Mouse (Mus musculus) ES-Bruce4 (cell line): ENCODE measurements at regions not wholly inside any gene's neighbourhood (a gene's known extent, or its start where the extent isn't known, plus 50 kb on each side); places are given as distances from the start of the nearest gene placed in this dataset.

Source experiments
- H3K27ac ChIP-seq: 2 replicates; pipeline ENCODE4 v1.5.1; 2012; ENCODE audit warnings: low read length, inconsistent platforms; ENCODE audit not compliant: insufficient read depth
- H3K27me3 ChIP-seq: 2 replicates; pipeline ENCODE4 v1.6.1; 2012; ENCODE audit warnings: mild to moderate bottlenecking, low read length, inconsistent platforms; ENCODE audit not compliant: control insufficient read depth, poor library complexity, insufficient read depth, severe bottlenecking
- H3K36me3 ChIP-seq: 2 replicates; pipeline ENCODE4 v1.6.1; 2012; ENCODE audit warnings: inconsistent platforms, mild to moderate bottlenecking, low read length, moderate library complexity; ENCODE audit not compliant: control insufficient read depth, poor library complexity, insufficient read depth, severe bottlenecking
- H3K4me1 ChIP-seq: one replicate; pipeline ENCODE4 v1.8.1; 2011; ENCODE audit warnings: low read length; ENCODE audit not compliant: control insufficient read depth, insufficient read depth
- H3K4me3 ChIP-seq: 2 replicates; pipeline ENCODE4 v1.5.1; 2011; ENCODE audit warnings: low read depth, mild to moderate bottlenecking, low read length
- H3K9ac ChIP-seq: 2 replicates; pipeline ENCODE4 v1.6.1; 2012; ENCODE audit warnings: low read depth, mild to moderate bottlenecking, inconsistent platforms; ENCODE audit not compliant: poor library complexity, severe bottlenecking
- H3K9me3 ChIP-seq: replicated peaks from 2 replicates; pipeline ENCODE4 v1.6.1; 2012; ENCODE audit warnings: mild to moderate bottlenecking, low read length, inconsistent platforms; ENCODE audit not compliant: control insufficient read depth, poor library complexity, insufficient read depth, severe bottlenecking
- CTCF ChIP-seq: IDR thresholded peaks from one replicate; pipeline ENCODE4 v1.8.1; 2011; ENCODE audit warnings: low read depth, low read length
- EP300 ChIP-seq: IDR thresholded peaks from 2 replicates; pipeline ENCODE4 v1.6.1; 2011; ENCODE audit warnings: low read depth, low read length; ENCODE audit not compliant: insufficient read depth
- POLR2A ChIP-seq: IDR thresholded peaks from one replicate; pipeline ENCODE4 v1.8.1; 2011; ENCODE audit warnings: low read length; ENCODE audit not compliant: insufficient read depth

- Histone ChIP-seq H3K9ac (no peak overlapping the region), H3K4me1 (no peaks in the 10 kb centered on the region), H3K4me3 (no peak overlapping the region), H3K27ac (no peak overlapping the region), H3K27me3 (peaks cover 15% of the 10 kb centered on the region), H3K9me3 (no peaks in the 10 kb centered on the region), H3K36me3 (no peaks in the 10 kb centered on the region)
- TF ChIP-seq CTCF (no peak), EP300 (no peak), POLR2A (no peak)
Measured at GRCm38 (mm10) chr3:17795271-17796260, 152.6 kb upstream of the Cypt12 start.

- H3K4me1 ChIP-seq = no peaks in the 10 kb centered on the region
- no peak overlapping the region for H3K9ac ChIP-seq
- H3K27me3 ChIP-seq = peaks cover 15% of the 10 kb centered on the region
- H3K9me3 ChIP-seq = no peaks in the 10 kb centered on the region
- H3K4me3 ChIP-seq = no peak overlapping the region
- no peaks in the 10 kb centered on the region for H3K36me3 ChIP-seq
- no peak overlapping the region for H3K27ac ChIP-seq
- no peak for TF ChIP-seq CTCF
- TF ChIP-seq POLR2A = no peak
- TF ChIP-seq EP300 = no peak
Measured at GRCm38 (mm10) chr3:17796766-17797165, 151.4 kb upstream of the Cypt12 start.

- Histone ChIP-seq H3K4me3 (no peak overlapping the region), H3K9ac (no peak overlapping the region), H3K27me3 (peaks cover 12% of the 10 kb centered on the region), H3K9me3 (no peaks in the 10 kb centered on the region), H3K4me1 (no peaks in the 10 kb centered on the region), H3K36me3 (no peaks in the 10 kb centered on the region), H3K27ac (no peak overlapping the region)
- peak; percentile 75 for TF ChIP-seq CTCF
- no peak for TF ChIP-seq EP300
Measured at GRCm38 (mm10) chr3:17798399-17798798, 149.8 kb upstream of the Cypt12 start.

- peaks cover 12% of the 10 kb centered on the region for H3K27me3 ChIP-seq
- no peak for TF ChIP-seq POLR2A
- TF ChIP-seq CTCF = no peak
- TF ChIP-seq EP300 = no peak
- no peaks in the 10 kb centered on the region for H3K36me3 ChIP-seq
- H3K9ac ChIP-seq = no peak overlapping the region
- no peaks in the 10 kb centered on the region for H3K9me3 ChIP-seq
- no peak overlapping the region for H3K4me3 ChIP-seq
- H3K4me1 ChIP-seq = no peaks in the 10 kb centered on the region
- H3K27ac ChIP-seq = no peak overlapping the region
Measured at GRCm38 (mm10) chr3:17799120-17799519, 149.1 kb upstream of the Cypt12 start.

GRCm38 (mm10) chr3:17800810-17801209, 147.4 kb upstream of the Cypt12 start:
- Histone ChIP-seq H3K27ac (no peak overlapping the region), H3K36me3 (no peaks in the 10 kb centered on the region), H3K9ac (no peak overlapping the region), H3K4me3 (no peak overlapping the region), H3K4me1 (no peaks in the 10 kb centered on the region), H3K27me3 (peaks cover 6% of the 10 kb centered on the region; the same call in 1 of the 2 replicates), H3K9me3 (no peaks in the 10 kb centered on the region)
- TF ChIP-seq CTCF = no peak

DNA sequence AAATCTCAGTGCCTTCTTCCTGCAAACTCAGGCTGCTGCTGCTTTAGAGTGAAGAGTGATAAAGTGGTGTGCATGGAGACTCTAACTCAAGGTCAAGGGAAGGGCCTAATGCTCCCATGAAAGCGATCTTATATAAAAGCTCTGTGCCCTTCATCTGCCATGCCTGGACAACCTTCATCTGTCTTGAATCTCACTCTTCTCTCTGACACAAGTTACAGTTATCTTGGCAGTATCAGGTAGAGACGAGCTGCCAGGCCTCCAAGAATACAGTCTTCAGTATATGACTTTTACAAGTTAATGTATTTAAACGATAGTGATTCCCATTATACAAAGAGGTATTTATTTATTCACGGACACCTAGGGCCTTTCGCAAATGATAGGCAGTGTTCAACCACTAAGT, 146.7 kb upstream of the Cypt12 start:
- Histone ChIP-seq H3K36me3 (no peaks in the 10 kb centered on the region), H3K27ac (no peak overlapping the region), H3K27me3 (0 out of 2 replicates have a peak, but pooled peaks cover 2% of the 10 kb centered on the region), H3K9ac (no peak overlapping the region), H3K4me1 (no peaks in the 10 kb centered on the region), H3K9me3 (no peaks in the 10 kb centered on the region), H3K4me3 (no peak overlapping the region)
- TF ChIP-seq POLR2A (no peak), EP300 (no peak), CTCF (no peak)
